Mouse (Mus musculus): ENCODE data around the gene Arrdc3. TPM values are rescaled to one million over a fixed set of nuclear protein-coding genes. Genes with fewer than 3 reads are reported as not detected.

Arrdc3 gene
- 100 to 1,000 TPM in 1 of 2 experiments, 10 to 100 TPM in 1; 96.7 to 109 TPM for total RNA-seq (2021)
- long read RNA-seq, experiment 1, full-length matches to known transcripts: 77 of 95 reads
- long read RNA-seq, experiment 1, partial matches to known transcripts: 5 of 95 reads
- long read RNA-seq, experiment 1, other reads (novel, unspliced or antisense): 13 of 95 reads
- long read RNA-seq, experiment 2, full-length matches to known transcripts: 58 of 76 reads
- long read RNA-seq, experiment 2, partial matches to known transcripts: 7 of 76 reads
- long read RNA-seq, experiment 2, other reads (novel, unspliced or antisense): 11 of 76 reads

GRCm38 (mm10) chr13:80883190-80883589 lies at the start of gene Arrdc3:
Arrdc3 (plus strand) TSS chr13:80883384.
- DNase-seq: peak; percentile 98

- peak; percentile 85 for DNase-seq
Observed at GRCm38 (mm10) chr13:80862215-80862614, 21.0 kb upstream of the Arrdc3 start.

GRCm38 (mm10) chr13:80864195-80864594 lies 19.0 kb upstream of the Arrdc3 start:
- DNase-seq: no peak

- no peak for DNase-seq
Observed at GRCm38 (mm10) chr13:80875126-80875525, 8.1 kb upstream of the Arrdc3 start.

- no peak for DNase-seq
Observed at GRCm38 (mm10) chr13:80880756-80881155, 2.4 kb upstream of the Arrdc3 start.

GRCm38 (mm10) chr13:80881722-80882500 lies 1.3 kb upstream of the Arrdc3 start:
- peak; percentile 61 for DNase-seq

- no peak for DNase-seq
Observed at GRCm38 (mm10) chr13:80882716-80883135, 458 bp upstream of the Arrdc3 start.

- DNase-seq: no peak
Observed at GRCm38 (mm10) chr13:80883649-80884376, 629 bp downstream of the Arrdc3 start.

GRCm38 (mm10) chr13:80884377-80884983 lies 1.3 kb downstream of the Arrdc3 start:
- peak; percentile 75 for DNase-seq

GRCm38 (mm10) chr13:80885103-80885833 lies 2.1 kb downstream of the Arrdc3 start:
- peak; percentile 96 for DNase-seq

- peak; percentile 95 for DNase-seq
Observed at GRCm38 (mm10) chr13:80885834-80886663, 2.9 kb downstream of the Arrdc3 start.

- no peak for DNase-seq
Observed at GRCm38 (mm10) chr13:80886664-80887210, 3.6 kb downstream of the Arrdc3 start.

- DNase-seq: no peak
Observed at GRCm38 (mm10) chr13:80887842-80888241, 4.7 kb downstream of the Arrdc3 start.

GRCm38 (mm10) chr13:80894928-80895327 lies 11.7 kb downstream of the Arrdc3 start:
- peak; percentile 36 for DNase-seq

GRCm38 (mm10) chr13:80897411-80897810 lies 14.2 kb downstream of the Arrdc3 start:
- DNase-seq: no peak

GRCm38 (mm10) chr13:80898095-80898494 lies 14.9 kb downstream of the Arrdc3 start:
- no peak for DNase-seq

GRCm38 (mm10) chr13:80899435-80900029 lies 16.3 kb downstream of the Arrdc3 start:
- no peak for DNase-seq

- peak; percentile 29 for DNase-seq
Observed at GRCm38 (mm10) chr13:80901432-80901831, 18.2 kb downstream of the Arrdc3 start.

- no peak for DNase-seq
Observed at GRCm38 (mm10) chr13:80902796-80903195, 19.6 kb downstream of the Arrdc3 start.

- DNase-seq: no peak
Observed at GRCm38 (mm10) chr13:80913361-80913760, 30.2 kb downstream of the Arrdc3 start.

All from adrenal gland, postnatal 10 days (tissue).